Mouse (Mus musculus): Measurements from ENCODE around the gene Ets1.

- no peak for TF ChIP-seq EP300 (optimal IDR thresholded peaks at IDR 0.05)
- TF ChIP-seq CTCF (IDR thresholded peaks at IDR 0.05; ENCODE audit: low read depth), result no peak
Observed at GRCm38 (mm10) chr9:32735071-32735470, 99.0 kb downstream of the Ets1 start.

Data from stomach, postnatal 0 days (tissue).